Mouse (Mus musculus) liver, embryonic 14.5 days (tissue): ENCODE data around the gene Olfr545.
"Not testable (repeated sequence)": the region's sequence is repeated elsewhere in the genome, so short reads cannot be mapped to it uniquely, and the experiment has no call there.

Source experiments
- CTCF ChIP-seq: IDR thresholded peaks from 2 replicates; pipeline ENCODE4 v1.5.1; 2016; ENCODE audit warnings: antibody characterized with exemption, low read depth, control low read depth
- EP300 ChIP-seq: IDR thresholded peaks from 2 replicates; pipeline ENCODE4 v1.6.1; 2016; ENCODE audit warnings: antibody characterized with exemption, low read depth

DNA sequence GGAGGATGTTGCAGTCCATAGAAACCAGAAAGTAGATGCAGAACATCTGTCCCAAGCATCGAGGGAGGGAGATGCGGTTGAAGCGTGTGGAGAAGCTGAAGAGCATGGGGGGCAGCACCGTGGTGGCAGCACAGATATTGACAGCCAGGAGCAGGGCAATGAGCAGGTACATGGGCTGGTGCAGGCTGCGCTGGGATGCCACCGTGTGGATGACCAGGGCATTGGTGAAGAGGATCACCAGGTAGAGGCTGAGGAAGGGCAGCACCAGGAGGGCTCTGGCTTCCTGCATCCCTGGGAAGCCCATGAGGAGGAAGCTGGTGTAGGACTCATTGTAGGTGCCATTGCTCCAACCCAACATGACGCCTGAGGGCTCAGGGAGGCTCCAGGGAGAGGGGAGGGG lies 5.0 kb downstream of the Olfr545 start:
- TF ChIP-seq CTCF, EP300: not testable (repeated sequence)
